Mouse (Mus musculus): ENCODE measurements around the gene Syvn1.

GRCm38 (mm10) chr19:6101186-6101585 lies 54.8 kb downstream of the Syvn1 start:
- TF ChIP-seq CTCF (IDR thresholded peaks at IDR 0.05; ENCODE audit: borderline replicate concordance, control insufficient read depth, extremely low read depth, insufficient read depth, low read length, poor library complexity) = no peak
- no peak for TF ChIP-seq POLR2A (IDR thresholded peaks at IDR 0.05; ENCODE audit: control insufficient read depth, extremely low read depth, insufficient read depth, low read length, poor library complexity)
